Mouse (Mus musculus): ENCODE data around the gene Alpk1.
A peak's percentile ranks its signal among the peaks of the same experiment; 100 is the strongest.

Alpk1 gene

GRCm38 (mm10) chr3:127737876-127738275 is 42.5 kb downstream of the Alpk1 start:
- DNase-seq = no peak

DNA sequence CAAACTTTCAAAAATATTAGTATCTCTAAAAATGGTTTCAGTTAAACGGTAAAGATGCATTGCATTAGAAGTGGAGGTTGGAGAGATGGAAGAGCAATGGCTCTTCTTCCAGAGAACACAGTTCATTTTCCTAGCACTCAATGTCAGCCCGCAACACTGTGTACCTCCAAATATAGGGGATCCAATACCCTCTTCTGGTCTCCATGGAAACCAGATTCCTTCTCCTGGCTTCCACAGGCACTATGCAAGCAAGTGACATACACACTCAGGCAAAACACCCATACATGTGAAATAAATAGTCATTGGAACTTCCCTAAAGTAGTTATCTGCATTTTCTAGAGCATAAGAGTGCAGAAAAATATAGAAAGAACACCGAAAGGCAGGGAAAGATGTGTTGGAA is 44.9 kb downstream of the Alpk1 start:
- no peak for DNase-seq

DNA sequence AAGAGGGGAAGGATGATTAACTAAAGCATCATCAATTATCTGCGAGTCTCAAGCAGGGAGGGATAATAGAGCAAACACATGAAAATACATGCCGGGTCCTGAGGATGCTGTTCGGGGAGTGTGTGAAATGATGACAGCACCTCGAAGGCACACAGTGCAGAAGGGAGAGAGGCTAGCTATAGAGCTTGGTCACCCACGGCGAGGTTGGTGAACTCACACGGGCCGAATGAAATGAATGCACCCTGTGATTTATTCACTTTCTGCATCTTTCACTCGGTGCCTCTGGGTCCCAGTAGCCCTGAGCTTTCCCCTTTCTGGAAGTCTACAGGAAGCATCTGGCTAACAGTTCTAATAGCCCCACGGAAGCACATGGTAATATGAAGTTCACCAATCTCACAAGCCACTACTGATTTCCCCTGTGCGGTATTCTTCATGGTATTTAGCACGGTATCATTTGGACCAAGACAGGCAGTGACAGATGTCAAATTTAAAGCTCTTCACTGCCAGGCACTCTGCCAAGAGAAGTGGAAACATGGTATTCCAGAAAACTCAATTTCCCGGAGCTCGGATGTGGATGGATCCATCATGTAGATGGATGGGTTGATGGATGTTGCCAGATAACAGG is 50.7 kb downstream of the Alpk1 start:
- DNase-seq = no peak

- DNase-seq = no peak
Measured at GRCm38 (mm10) chr3:127728851-127729512, 51.3 kb downstream of the Alpk1 start.

GRCm38 (mm10) chr3:127728046-127728445 is 52.3 kb downstream of the Alpk1 start:
- no peak for DNase-seq

GRCm38 (mm10) chr3:127720948-127721347 is 59.4 kb downstream of the Alpk1 start:
- no peak for DNase-seq

GRCm38 (mm10) chr3:127720050-127720449 is 60.3 kb downstream of the Alpk1 start:
- no peak for DNase-seq

GRCm38 (mm10) chr3:127719601-127720000 is 60.7 kb downstream of the Alpk1 start:
- no peak for DNase-seq

DNA sequence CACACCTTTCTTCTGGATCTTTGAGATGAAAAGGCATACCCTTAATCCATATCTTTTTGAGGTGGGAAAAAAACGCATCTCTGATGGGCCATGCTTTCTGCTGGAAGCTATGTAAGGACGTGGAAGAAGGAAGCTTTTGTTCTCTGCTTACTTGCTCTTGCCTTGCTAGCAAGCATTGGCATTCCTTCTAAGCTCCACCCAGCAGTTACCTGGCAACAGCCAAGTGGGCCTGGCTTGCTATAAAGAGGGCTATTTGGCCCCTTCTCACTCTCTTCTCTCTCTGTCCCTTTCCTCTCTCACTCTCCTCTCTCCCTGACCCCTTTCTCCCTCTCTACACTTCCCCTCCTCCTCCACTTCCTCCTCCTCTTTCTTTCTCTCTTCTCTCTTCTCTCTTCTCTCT is 63.6 kb downstream of the Alpk1 start:
- DNase-seq = no peak

DNA sequence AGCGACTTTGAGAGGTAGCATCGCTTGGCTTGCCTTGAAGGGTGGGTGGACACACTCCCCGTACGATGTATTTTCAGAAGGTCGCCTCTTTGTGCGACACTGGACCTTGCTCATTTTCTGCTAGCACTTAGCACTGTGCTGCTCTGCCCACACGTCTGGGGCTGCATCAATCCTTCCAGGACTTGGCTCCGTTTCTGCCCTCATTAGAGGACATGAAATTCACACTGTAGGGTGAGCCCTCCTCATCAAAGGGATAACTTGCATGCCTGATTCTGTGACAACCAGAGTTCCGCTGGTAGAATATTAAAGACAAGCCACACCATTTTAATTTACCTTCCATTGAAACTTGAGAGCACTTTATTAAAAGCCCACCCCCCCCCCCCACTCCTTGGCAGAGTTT is 67.2 kb downstream of the Alpk1 start:
- no peak for DNase-seq

DNA sequence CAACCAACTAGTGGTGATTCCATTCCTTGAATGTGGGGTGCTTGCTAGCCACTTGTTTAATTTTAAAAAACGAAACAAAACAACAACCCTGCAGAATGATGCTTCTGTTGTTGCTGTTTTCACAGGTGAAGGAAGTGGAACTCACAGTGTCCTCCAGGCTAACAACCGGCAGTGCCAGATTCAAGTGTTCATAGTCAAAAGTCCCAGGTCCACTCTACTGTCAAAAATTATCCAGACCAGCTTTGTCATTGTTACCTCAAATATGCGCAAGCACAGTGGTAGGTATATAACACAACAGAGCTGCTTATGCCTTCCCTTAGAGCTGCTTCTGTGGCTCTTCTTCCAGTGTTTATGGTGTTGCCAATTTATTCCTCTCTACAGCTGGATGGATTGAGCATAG is 68.8 kb downstream of the Alpk1 start:
- DNase-seq = no peak

DNA sequence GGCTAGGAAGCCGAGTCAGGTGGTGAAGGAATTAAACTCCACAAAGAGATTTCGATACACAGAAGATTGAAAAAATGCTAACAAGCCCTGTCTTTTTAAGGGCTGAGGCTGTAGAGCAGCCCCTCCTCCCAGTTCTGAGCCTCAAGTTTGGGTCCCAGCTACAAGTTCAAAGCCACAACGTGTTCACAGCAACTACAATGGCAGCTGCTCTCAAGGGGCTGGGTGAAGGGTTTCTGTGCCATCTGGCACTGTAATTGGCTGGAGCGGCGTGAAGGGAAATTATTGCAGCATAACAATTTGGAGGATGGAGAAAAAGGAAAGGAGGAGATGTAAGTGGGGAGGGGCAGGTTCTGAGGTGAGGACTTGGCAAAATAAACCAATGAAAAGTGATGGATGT is 73.2 kb downstream of the Alpk1 start:
- no peak for DNase-seq

DNA sequence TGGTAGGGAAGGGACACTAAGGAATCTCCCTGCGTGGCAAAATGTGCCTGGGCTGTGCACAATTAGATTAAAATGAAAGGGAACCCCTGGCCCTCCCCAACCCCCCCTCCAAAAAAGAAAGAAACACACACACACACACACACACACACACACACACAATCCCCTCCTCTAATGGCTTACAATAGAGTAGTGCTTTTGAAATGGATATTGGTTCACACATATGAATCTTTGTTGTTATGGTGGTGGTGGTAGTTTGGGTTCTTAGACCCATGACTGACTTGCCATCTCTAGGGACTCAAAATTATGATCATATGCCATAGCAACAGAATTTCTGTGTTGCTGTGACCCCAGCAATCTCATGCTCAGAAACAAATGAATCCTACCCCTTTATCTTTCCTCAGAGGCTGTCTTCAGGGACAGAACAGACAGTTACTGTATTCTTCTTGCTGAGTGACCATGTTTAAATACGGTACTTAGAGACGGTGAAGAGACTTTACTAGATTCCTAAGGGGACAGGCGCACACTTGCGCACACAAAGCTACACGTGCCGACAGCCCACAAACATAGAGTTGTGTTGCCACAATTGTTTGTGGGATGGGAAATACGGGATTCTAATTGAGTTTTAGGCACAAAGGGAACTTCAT is 73.8 kb downstream of the Alpk1 start:
- DNase-seq = no peak

DNA sequence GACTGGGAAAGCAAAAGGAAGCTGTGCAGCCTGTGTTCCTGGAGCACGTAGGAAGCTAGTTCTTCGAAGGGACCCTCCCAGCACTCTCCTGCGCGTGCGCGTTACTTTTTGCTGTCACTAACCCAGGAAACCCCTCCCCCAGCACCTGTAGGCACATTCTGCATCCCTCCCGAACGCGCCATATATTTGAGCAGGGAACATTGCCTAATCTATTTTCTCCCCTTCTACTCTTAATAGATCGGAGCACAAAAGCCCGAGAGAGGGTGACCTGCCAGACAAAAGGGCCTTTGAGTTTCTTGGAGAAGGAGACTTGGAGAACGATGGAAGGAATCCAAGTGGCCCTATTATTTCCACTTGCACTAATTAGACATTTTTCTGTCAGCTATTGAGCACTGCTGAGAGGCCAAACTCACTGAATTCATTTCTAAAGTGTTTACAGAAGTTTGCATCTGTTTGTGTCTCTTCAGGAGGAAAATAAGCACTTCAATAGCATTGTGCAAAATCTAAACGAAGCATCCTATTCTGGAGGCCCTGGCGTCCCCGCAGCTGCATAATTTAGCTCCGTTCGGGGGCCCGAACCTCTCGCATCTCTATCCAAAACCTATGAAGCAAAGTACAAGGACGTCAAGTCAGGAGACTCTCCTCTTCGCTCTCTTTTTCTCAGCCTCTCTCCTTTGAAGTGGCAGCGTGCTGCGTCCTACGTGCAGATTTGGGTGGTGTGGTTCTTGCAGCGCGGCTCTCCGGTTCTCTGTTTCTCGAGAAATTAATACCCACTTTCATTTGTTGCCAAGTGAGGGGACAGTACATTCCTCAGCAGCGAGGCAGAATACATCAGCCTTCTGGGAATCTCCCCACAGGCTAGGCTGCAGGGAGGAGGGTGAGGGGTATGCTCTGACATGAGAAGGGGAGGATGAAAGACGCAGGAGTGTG is 74.5 kb downstream of the Alpk1 start:
- DNase-seq = peak; percentile 53

GRCm38 (mm10) chr3:127705139-127705514 is 75.2 kb downstream of the Alpk1 start:
- no peak for DNase-seq

GRCm38 (mm10) chr3:127701196-127701825 is 79.0 kb downstream of the Alpk1 start:
- no peak for DNase-seq

GRCm38 (mm10) chr3:127698636-127699035 is 81.7 kb downstream of the Alpk1 start:
- DNase-seq = no peak

DNA sequence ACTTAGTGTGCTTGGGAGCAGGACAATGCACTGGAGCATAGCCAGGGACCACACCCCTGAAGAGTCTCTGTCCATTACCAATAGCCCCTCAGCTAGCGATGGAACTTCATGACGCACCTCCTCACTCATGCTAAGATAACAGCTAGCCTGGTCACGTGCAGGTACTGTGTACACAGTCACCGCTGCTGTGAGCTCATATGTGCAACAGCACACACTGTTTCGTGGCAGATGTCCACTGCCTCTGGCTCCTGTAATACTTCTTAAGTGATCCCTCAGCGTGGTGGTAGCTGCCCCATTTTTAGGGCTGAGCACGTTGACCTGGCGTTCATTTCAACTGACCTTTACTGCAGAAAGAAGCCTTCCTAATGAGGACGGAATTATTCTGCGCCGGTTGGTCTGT is 83.8 kb downstream of the Alpk1 start:
- no peak for DNase-seq

DNA sequence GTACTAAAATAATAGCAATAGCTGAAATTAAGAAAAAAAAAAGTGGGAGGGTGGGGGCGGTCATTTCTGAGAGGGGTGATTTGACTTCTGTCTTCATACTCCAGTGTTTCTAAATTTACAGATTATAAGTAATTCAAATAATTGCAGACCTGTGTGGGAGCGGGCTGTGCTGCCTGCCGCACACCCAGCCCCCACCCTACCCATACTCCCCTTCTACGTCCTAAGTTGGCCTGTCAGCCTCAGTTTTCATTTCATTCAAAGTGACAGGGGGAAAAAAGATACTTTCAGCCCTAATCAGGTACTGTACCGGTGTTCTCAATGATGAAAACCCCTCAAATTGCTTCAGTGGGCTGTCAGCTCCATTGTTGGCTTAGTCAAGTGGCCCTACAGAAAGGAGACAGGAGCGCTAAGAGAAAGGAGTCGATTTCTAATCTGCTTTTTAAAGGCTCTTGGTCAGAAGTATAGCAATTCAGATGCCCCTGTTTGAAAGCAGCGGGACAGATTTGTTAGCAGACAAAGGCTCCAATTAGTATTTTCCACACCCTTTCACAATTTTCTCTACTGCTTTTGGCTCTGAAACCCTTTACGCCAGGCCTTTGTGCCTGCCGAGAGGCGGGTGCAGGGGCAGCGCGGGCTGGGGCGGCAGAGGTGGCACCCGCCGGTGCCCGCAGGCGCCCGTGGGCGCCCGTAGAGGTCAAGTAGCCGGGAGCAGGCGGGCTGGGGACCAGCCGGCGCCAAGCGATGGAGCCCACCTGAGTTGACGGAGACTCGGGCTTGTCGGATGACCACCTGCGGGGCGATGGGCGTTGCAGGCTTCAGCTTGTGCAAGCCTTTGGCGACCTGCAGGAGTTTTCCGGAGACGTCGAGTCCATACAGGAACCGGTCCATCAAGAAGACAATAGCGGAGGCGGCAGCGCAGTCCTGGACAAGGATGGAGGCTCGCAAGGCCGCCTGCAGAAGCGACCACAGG is 85.2 kb downstream of the Alpk1 start:
- DNase-seq = no peak

GRCm38 (mm10) chr3:127691230-127691629 is 89.1 kb downstream of the Alpk1 start:
- no peak for DNase-seq

- no peak for DNase-seq
Measured at GRCm38 (mm10) chr3:127679703-127680102, 100.6 kb downstream of the Alpk1 start.
